Mouse (Mus musculus): ENCODE results near the gene Tut7. TPM values are rescaled to one million over a fixed set of nuclear protein-coding genes. Genes with fewer than 3 reads are reported as not detected.
"Not testable (repeated sequence)": the region's sequence is repeated elsewhere in the genome, so short reads cannot be mapped to it uniquely, and the experiment has no call there.

Tut7 gene
- 10 to 100 TPM; 46.3 to 50.3 TPM for total RNA-seq (2021)
- long read RNA-seq, experiment 1, partial matches to known transcripts = 5 of 23 reads
- long read RNA-seq, experiment 1, other reads (novel, unspliced or antisense) = 17 of 23 reads
- long read RNA-seq, experiment 2, partial matches to known transcripts = 6 of 22 reads
- long read RNA-seq, experiment 2, other reads (novel, unspliced or antisense) = 16 of 22 reads

GRCm38 (mm10) chr13:59822507-59823462 is at the start of gene Tut7:
Gene Tut7, minus strand, starts transcription at chr13:59823147.
- DNase-seq = peak; percentile 91

GRCm38 (mm10) chr13:59872446-59872845 is 49.5 kb upstream of the Tut7 start:
- DNase-seq = no peak

GRCm38 (mm10) chr13:59870004-59870403 is 47.1 kb upstream of the Tut7 start:
- DNase-seq = no peak

- DNase-seq = no peak
Observed at GRCm38 (mm10) chr13:59868011-59868649, 45.2 kb upstream of the Tut7 start.

- DNase-seq = no peak
Observed at GRCm38 (mm10) chr13:59867103-59867502, 44.2 kb upstream of the Tut7 start.

- no peak for DNase-seq
Observed at GRCm38 (mm10) chr13:59859515-59859914, 36.6 kb upstream of the Tut7 start.

GRCm38 (mm10) chr13:59856286-59857070 is 33.5 kb upstream of the Tut7 start:
- peak; percentile 71 for DNase-seq

GRCm38 (mm10) chr13:59853471-59853870 is 30.5 kb upstream of the Tut7 start:
- peak; percentile 34 for DNase-seq

- DNase-seq = no peak
Observed at GRCm38 (mm10) chr13:59850373-59850772, 27.4 kb upstream of the Tut7 start.

GRCm38 (mm10) chr13:59844661-59845060 is 21.7 kb upstream of the Tut7 start:
- DNase-seq = no peak

- no peak for DNase-seq
Observed at GRCm38 (mm10) chr13:59843976-59844375, 21.0 kb upstream of the Tut7 start.

GRCm38 (mm10) chr13:59842226-59843210 is 19.6 kb upstream of the Tut7 start:
- peak; percentile 86 for DNase-seq

GRCm38 (mm10) chr13:59841761-59842160 is 18.8 kb upstream of the Tut7 start:
- not testable (repeated sequence) for DNase-seq

GRCm38 (mm10) chr13:59840429-59841169 is 17.7 kb upstream of the Tut7 start:
- DNase-seq = peak; percentile 65

GRCm38 (mm10) chr13:59839356-59839755 is 16.4 kb upstream of the Tut7 start:
- no peak for DNase-seq

- DNase-seq = no peak
Observed at GRCm38 (mm10) chr13:59838464-59838863, 15.5 kb upstream of the Tut7 start.

- no peak for DNase-seq
Observed at GRCm38 (mm10) chr13:59836811-59837210, 13.9 kb upstream of the Tut7 start.

GRCm38 (mm10) chr13:59836101-59836798 is 13.3 kb upstream of the Tut7 start:
- no peak for DNase-seq

- no peak for DNase-seq
Observed at GRCm38 (mm10) chr13:59834786-59835452, 12.0 kb upstream of the Tut7 start.
